Mouse (Mus musculus) intestine, postnatal 0 days (tissue): ENCODE measurements around the gene Ccdc103. TPM values are rescaled to one million over a fixed set of nuclear protein-coding genes. Genes with fewer than 3 reads are reported as not detected.

Experiments
- ATAC-seq: fragments of 200-750 bp; cut with Nextera tagmentation; 2 replicates; pipeline ENCODE4 v1.8.0; 2017; ENCODE audit warnings: mild to moderate bottlenecking, moderate TSS enrichment, moderate library complexity
- H3K27ac ChIP-seq: fragments of 300-500 bp; sonication (generic); 2 replicates; pipeline ENCODE4 v1.5.1; 2014; ENCODE audit warnings: mild to moderate bottlenecking, low read depth, low read length, moderate library complexity
- H3K27me3 ChIP-seq: fragments of 300-500 bp; sonication (generic); replicated peaks from 2 replicates; pipeline ENCODE4 v1.6.1; 2014; ENCODE audit warnings: low read length, mixed read lengths; ENCODE audit not compliant: control insufficient read depth, insufficient read depth
- H3K36me3 ChIP-seq: fragments of 300-500 bp; sonication (generic); 2 replicates; pipeline ENCODE4 v1.6.1; 2014; ENCODE audit warnings: mild to moderate bottlenecking, moderate library complexity; ENCODE audit not compliant: control insufficient read depth, insufficient read depth
- H3K4me1 ChIP-seq: fragments of 300-500 bp; sonication (generic); replicated peaks from 2 replicates; pipeline ENCODE4 v1.6.1; 2014; ENCODE audit warnings: antibody characterized with exemption, low read length, mixed read lengths; ENCODE audit not compliant: control insufficient read depth, insufficient read depth
- H3K4me2 ChIP-seq: fragments of 300-500 bp; sonication (generic); replicated peaks from 2 replicates; pipeline ENCODE4 v1.6.1; 2014; ENCODE audit warnings: low read depth, mild to moderate bottlenecking, moderate library complexity
- H3K4me3 ChIP-seq: fragments of 300-500 bp; sonication (generic); 2 replicates; pipeline ENCODE4 v1.5.1; 2014; ENCODE audit warnings: low read depth, low read length
- H3K9ac ChIP-seq: fragments of 300-500 bp; sonication (generic); 2 replicates; pipeline ENCODE4 v1.6.1; 2014; ENCODE audit warnings: mild to moderate bottlenecking, low read depth, low read length
- H3K9me3 ChIP-seq: fragments of 300-500 bp; sonication (generic); 2 replicates; pipeline ENCODE4 v1.6.1; 2016; ENCODE audit warnings: mixed run types; ENCODE audit not compliant: control insufficient read depth
- CTCF ChIP-seq: sonication (generic); IDR thresholded peaks from 2 replicates; pipeline ENCODE4 v1.5.1; 2016; ENCODE audit warnings: low read depth, mild to moderate bottlenecking, control low read depth, antibody characterized with exemption, moderate library complexity
- WGBS: fragments of 180-500 bp; shearing (Covaris S2); extraction: QIAGEN DNeasy Blood & Tissue Kit; methylation state at CpG from one replicate; pipeline ENCODE4 v1.1.7; 2014; 5-methylcytosine and 5-hydroxymethylcytosine counted together
- polyA plus RNA-seq: library from polyadenylated mRNA; unstranded; fragments of >200 nt; fragmentation: Nextera tagmentation; extraction: Ambion mirVana; gene quantifications from 2 replicates; pipeline ENCODE4 v1.2.1, GENCODE M21; 2015

The Ccdc103 gene
- polyA plus RNA-seq, 1 experiment from 2014 or later: 0.20 TPM

DNA sequence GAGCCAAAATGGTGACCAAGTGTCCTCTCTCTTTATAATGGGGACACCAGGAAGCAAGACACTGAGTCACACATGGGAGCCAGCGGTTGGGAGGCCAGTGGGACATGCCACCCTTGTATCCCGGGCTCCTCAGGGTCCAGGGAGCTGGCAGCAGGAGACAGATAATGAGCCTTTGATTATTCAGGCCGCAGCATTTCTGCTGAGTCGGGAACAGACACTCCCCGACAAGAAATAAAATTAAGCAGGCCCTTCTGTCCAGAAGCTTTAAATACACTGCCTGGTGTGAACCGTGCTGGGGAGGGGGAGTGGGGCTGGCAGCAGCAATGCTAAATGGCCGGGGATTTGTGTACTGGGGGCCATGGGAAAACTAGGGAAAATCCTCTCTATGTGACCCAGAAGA, 30.4 kb downstream of the Ccdc103 start:
- ATAC-seq: no peak
- Histone ChIP-seq H3K36me3 (peaks cover 91% of the 10 kb centered on the region), H3K4me1 (no peaks in the 10 kb centered on the region), H3K9ac (no peak overlapping the region), H3K4me2 (no peak overlapping the region), H3K27ac (no peak overlapping the region), H3K9me3 (no peaks in the 10 kb centered on the region), H3K4me3 (no peak overlapping the region), H3K27me3 (no peaks in the 10 kb centered on the region)
- TF ChIP-seq CTCF: no peak
- WGBS: 79% methylated on average over 7 of the region's 7 CpGs

DNA sequence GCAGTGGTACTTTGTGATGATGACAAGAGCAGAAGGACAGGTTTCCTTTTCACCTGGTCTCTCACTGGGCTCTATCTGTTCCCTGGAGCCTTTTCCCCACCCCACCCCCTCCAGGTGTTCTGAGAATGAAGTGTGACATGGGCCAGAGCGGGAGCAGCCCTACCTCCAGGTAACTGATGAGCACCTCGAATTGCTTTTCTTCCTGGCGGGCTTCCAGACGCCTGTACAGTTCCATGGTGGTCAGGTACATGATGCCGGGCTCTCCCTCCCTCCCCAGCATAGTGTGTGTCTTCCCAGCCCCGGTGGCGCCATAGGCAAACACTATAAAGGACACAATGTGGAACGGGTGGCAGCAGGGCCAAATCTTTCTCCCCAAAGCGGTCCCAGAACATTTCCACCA, 34.4 kb downstream of the Ccdc103 start:
- no peak for ATAC-seq
- Histone ChIP-seq H3K4me3 (no peak overlapping the region), H3K9ac (no peak overlapping the region), H3K27ac (no peak overlapping the region), H3K36me3 (peaks cover 55% of the 10 kb centered on the region), H3K27me3 (no peaks in the 10 kb centered on the region), H3K4me2 (no peak overlapping the region), H3K9me3 (no peaks in the 10 kb centered on the region), H3K4me1 (no peaks in the 10 kb centered on the region)
- 89% methylated on average over 9 of the region's 9 CpGs for WGBS
- TF ChIP-seq CTCF: no peak

DNA sequence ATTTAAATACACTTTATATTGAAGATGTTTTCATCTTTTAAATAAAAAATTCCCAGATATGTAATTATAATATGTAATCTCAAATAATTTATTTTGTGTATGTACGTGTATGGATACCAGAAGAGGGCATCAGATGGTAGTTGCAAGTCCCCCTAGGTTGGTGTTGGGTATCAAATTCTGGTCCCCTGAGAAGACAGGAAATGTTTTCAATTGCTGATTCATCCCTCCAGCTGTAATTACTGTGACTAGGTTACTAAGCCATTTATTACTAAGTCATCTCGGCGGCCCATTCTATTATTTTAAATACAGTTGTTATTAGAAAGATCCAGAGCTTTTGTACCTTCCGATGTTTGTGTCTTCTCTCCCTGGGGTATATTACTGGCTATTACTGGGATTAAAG, 37.1 kb downstream of the Ccdc103 start:
- no peaks in the 10 kb centered on the region for H3K27me3 ChIP-seq
- peaks cover 35% of the 10 kb centered on the region for H3K36me3 ChIP-seq
- H3K4me1 ChIP-seq: no peaks in the 10 kb centered on the region
- no peak for TF ChIP-seq CTCF
- no peak overlapping the region for H3K27ac ChIP-seq
- no peak overlapping the region for H3K4me2 ChIP-seq
- H3K9me3 ChIP-seq: no peaks in the 10 kb centered on the region
- no peak overlapping the region for H3K4me3 ChIP-seq
- no peak for ATAC-seq
- H3K9ac ChIP-seq: no peak overlapping the region
- 88% methylated on average over 4 of the region's 4 CpGs for WGBS

DNA sequence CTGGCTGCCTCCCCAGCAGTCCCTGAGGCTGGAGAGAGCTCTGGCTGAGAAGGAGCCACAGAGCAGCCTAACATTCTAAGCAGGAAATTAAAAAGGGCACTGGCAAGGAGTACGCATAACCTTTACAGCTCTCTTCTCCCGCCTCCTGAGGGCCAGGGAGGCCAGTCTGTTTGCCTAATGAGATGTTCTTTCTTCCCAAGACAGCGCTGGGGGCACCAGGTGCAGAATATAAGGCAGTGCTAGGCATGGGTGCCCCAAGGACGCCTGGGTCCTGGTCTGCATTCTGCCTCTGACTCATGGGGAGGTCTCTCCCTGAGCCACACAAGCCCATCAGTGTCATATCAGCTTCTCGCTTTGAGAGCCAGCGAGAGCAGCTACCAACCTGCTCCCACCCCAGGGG, 40.5 kb downstream of the Ccdc103 start:
- Histone ChIP-seq H3K4me2 (no peak overlapping the region), H3K4me1 (no peaks in the 10 kb centered on the region), H3K27ac (no peak overlapping the region), H3K9me3 (no peaks in the 10 kb centered on the region), H3K36me3 (0 out of 2 replicates have a peak, but pooled peaks cover 2% of the 10 kb centered on the region), H3K9ac (no peak overlapping the region), H3K4me3 (no peak overlapping the region), H3K27me3 (no peaks in the 10 kb centered on the region)
- ATAC-seq: no peak
- no peak for TF ChIP-seq CTCF
- 73% methylated on average over 6 of the region's 6 CpGs for WGBS

DNA sequence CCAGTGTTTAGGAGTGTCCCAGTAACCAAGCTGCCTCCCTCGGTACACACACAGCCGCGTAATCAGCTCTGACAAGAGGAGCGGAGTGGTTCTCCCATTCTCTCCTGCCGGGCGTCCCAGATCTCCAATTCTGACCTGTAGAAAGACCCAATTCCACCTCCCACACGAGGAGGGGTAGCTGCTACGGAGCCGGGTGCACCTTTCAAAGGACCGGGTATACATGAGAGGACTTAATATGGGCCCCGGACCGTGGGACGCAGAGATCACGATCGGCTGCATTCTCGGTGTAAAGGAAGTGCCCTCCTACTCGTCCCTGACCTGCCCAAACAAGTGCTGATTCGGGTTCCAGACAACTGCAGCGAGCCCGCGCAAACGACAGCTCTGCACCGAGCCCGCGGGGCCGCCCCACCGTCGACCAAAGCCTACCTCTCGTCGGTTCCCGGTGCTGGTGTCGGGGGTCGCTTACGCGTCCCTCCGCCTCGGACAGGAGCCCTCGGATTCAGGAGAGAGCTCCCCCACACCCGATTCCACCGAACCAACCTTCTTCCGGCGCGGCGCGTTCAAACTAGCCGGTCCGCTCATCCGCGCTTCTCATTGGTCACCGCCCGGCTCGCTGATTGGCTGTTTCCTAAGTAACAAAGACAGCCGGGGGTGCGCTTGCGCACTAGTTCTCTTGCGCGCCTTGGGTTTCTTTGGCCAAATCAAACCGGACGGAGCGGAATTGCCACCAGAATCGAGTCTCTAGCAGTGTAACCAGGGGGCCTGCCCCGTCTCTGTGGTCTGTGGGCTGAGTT, 43.8 kb downstream of the Ccdc103 start, which contains the start of gene Kif18b:
TSS of gene Kif18b (minus strand) at position 568 of the 794 bp plus-strand sequence.
- Histone ChIP-seq H3K4me3 (peak within 1 kb of the TSS; percentile 79), H3K27ac (peak within 1 kb of the TSS; percentile 65; the same call in 1 of the 2 replicates), H3K36me3 (no peaks in the 10 kb centered on the region), H3K4me1 (no peaks in the 10 kb centered on the region), H3K27me3 (no peaks in the 10 kb centered on the region), H3K9ac (peak within 1 kb of the TSS; percentile 50), H3K4me2 (peak within 1 kb of the TSS; percentile 86), H3K9me3 (no peaks in the 10 kb centered on the region)
- peak; percentile 89 for ATAC-seq
- WGBS: under 1% methylated on average over 62 of the region's 62 CpGs
- no peak for TF ChIP-seq CTCF

DNA sequence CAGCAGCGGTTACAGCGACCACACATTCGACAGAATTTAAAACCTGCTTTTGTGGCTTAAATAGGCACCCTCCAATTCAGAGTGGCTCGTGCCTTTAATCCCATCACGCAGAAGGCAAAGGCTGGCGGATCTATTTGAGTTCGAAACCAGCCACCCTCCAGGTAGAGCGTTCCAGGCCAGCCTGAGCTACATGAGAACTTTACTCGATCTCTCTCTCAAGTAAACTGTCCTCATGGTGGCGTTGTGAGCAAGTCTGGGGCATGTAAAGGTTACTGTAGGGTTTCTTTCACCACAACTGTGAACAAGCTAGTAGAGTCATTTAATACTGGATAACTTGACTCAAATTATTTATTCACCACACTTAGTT, 44.3 kb downstream of the Ccdc103 start:
- TF ChIP-seq CTCF: peak; percentile 63
- peak overlapping the region; percentile 79 for H3K4me3 ChIP-seq
- no peaks in the 10 kb centered on the region for H3K4me1 ChIP-seq
- H3K9ac ChIP-seq: peak overlapping the region; percentile 50; the same call in 1 of the 2 replicates
- 2% methylated on average over 10 of the region's 10 CpGs for WGBS
- H3K4me2 ChIP-seq: peak overlapping the region; percentile 86
- peak overlapping the region; percentile 65; the same call in 1 of the 2 replicates for H3K27ac ChIP-seq
- no peaks in the 10 kb centered on the region for H3K9me3 ChIP-seq
- ATAC-seq: peak; percentile 59
- no peaks in the 10 kb centered on the region for H3K36me3 ChIP-seq
- H3K27me3 ChIP-seq: no peaks in the 10 kb centered on the region
